Mouse (Mus musculus) midbrain, postnatal 0 days (tissue): ENCODE measurements around the gene Adgrg1. TPM values are rescaled to one million over a fixed set of nuclear protein-coding genes. Genes with fewer than 3 reads are reported as not detected.
A peak's percentile ranks its signal among the peaks of the same experiment; 100 is the strongest.

Source experiments
- ATAC-seq: fragments of 200-750 bp; cut with Nextera tagmentation; 2 replicates; pipeline ENCODE4 v1.8.0; 2017; ENCODE audit warnings: moderate number of reproducible peaks, mild to moderate bottlenecking, moderate TSS enrichment, moderate library complexity; ENCODE audit not compliant: low FRiP score
- DNase-seq: peaks from one replicate; pipeline ENCODE4 v3.0.0-alpha.2; 2015; ENCODE audit warnings: low spot score
- H3K27ac ChIP-seq: fragments of 300-500 bp; sonication (generic); 2 replicates; pipeline ENCODE4 v1.5.1; 2014; ENCODE audit warnings: low read depth, mild to moderate bottlenecking, low read length, mixed read lengths
- H3K27me3 ChIP-seq: fragments of 300-500 bp; sonication (generic); 2 replicates; pipeline ENCODE4 v1.6.1; 2014; ENCODE audit warnings: low read length, control low read depth, mixed read lengths; ENCODE audit not compliant: insufficient read depth
- H3K36me3 ChIP-seq: fragments of 300-500 bp; sonication (generic); 2 replicates; pipeline ENCODE4 v1.6.1; 2014; ENCODE audit warnings: low read length, control low read depth, mixed read lengths; ENCODE audit not compliant: insufficient read depth
- H3K4me1 ChIP-seq: fragments of 300-500 bp; sonication (generic); 2 replicates; pipeline ENCODE4 v1.6.1; 2014; ENCODE audit warnings: mild to moderate bottlenecking, control low read depth, antibody characterized with exemption, low read length, mixed read lengths; ENCODE audit not compliant: insufficient read depth
- H3K4me2 ChIP-seq: fragments of 300-500 bp; sonication (generic); 2 replicates; pipeline ENCODE4 v1.6.1; 2014; ENCODE audit warnings: low read depth, mild to moderate bottlenecking, low read length, mixed read lengths; ENCODE audit not compliant: poor library complexity, severe bottlenecking
- H3K4me3 ChIP-seq: fragments of 300-500 bp; sonication (generic); 2 replicates; pipeline ENCODE4 v1.5.1; 2014; ENCODE audit warnings: low read depth, mild to moderate bottlenecking, low read length, moderate library complexity
- H3K9ac ChIP-seq: fragments of 300-500 bp; sonication (generic); replicated peaks from 2 replicates; pipeline ENCODE4 v1.6.1; 2014; ENCODE audit warnings: mild to moderate bottlenecking, low read length, moderate library complexity, mixed read lengths; ENCODE audit not compliant: poor library complexity, severe bottlenecking
- H3K9me3 ChIP-seq: fragments of 300-500 bp; sonication (generic); 2 replicates; pipeline ENCODE4 v1.6.1; 2016; ENCODE audit warnings: low read length, control low read depth
- CTCF ChIP-seq: IDR thresholded peaks from 2 replicates; pipeline ENCODE4 v1.5.1; 2016; ENCODE audit warnings: antibody characterized with exemption, mild to moderate bottlenecking
- WGBS: fragments of 180-500 bp; shearing (Covaris S2); extraction: QIAGEN DNeasy Blood & Tissue Kit; methylation state at CpG from one replicate; pipeline ENCODE4 v1.1.7; 2014; 5-methylcytosine and 5-hydroxymethylcytosine counted together
- polyA plus RNA-seq: library from polyadenylated mRNA; unstranded; fragments of >200 nt; fragmentation: Nextera tagmentation; extraction: Ambion mirVana; gene quantifications from 2 replicates; pipeline ENCODE4 v1.2.1, GENCODE M21; 2015
- total RNA-seq: library from RNA; depleted of rRNA; stranded (reverse); fragments of >200 nt; gene quantifications from 2 replicates; pipeline ENCODE4 v1.2.3, GENCODE M21; 2014

Gene Adgrg1
- total and polyA plus RNA-seq, 2 experiments from 2014 or later: 114 to 247 TPM

GRCm38 (mm10) chr8:94978593-94979319 is 4.2 kb downstream of the Adgrg1 start:
- Histone ChIP-seq H3K27me3 (no peaks in the 10 kb centered on the region), H3K9ac (no peak overlapping the region), H3K9me3 (no peaks in the 10 kb centered on the region), H3K36me3 (no peaks in the 10 kb centered on the region), H3K4me1 (peaks cover 13% of the 10 kb centered on the region; the same call in 1 of the 2 replicates), H3K4me3 (peak overlapping the region; percentile 24; the same call in 1 of the 2 replicates), H3K27ac (no peak overlapping the region), H3K4me2 (no peak overlapping the region; the same call in 1 of the 2 replicates)
- no peak for TF ChIP-seq CTCF
- DNase-seq (no peak), ATAC-seq (no peak)
- WGBS: 67% methylated on average over 13 of the region's 13 CpGs

GRCm38 (mm10) chr8:94980176-94980575 is 5.6 kb downstream of the Adgrg1 start:
- DNase-seq: no peak
- H3K36me3 ChIP-seq: no peaks in the 10 kb centered on the region
- H3K27me3 ChIP-seq: no peaks in the 10 kb centered on the region
- H3K4me1 ChIP-seq: peaks cover 23% of the 10 kb centered on the region; the same call in 1 of the 2 replicates
- H3K27ac ChIP-seq: no peak overlapping the region
- no peak for TF ChIP-seq CTCF
- WGBS: 97% methylated on average over 5 of the region's 5 CpGs
- H3K4me3 ChIP-seq: no peak overlapping the region
- H3K9ac ChIP-seq: no peak overlapping the region
- ATAC-seq: no peak
- no peak overlapping the region for H3K4me2 ChIP-seq
- no peaks in the 10 kb centered on the region for H3K9me3 ChIP-seq

GRCm38 (mm10) chr8:94980976-94981375 is 6.4 kb downstream of the Adgrg1 start:
- Histone ChIP-seq H3K4me2 (no peak overlapping the region), H3K27me3 (no peaks in the 10 kb centered on the region), H3K4me1 (peaks cover 27% of the 10 kb centered on the region), H3K9me3 (no peaks in the 10 kb centered on the region), H3K27ac (no peak overlapping the region), H3K9ac (no peak overlapping the region), H3K36me3 (no peaks in the 10 kb centered on the region), H3K4me3 (no peak overlapping the region)
- 65% methylated on average over 8 of the region's 8 CpGs for WGBS
- DNase-seq: no peak
- ATAC-seq: no peak
- TF ChIP-seq CTCF: 0 out of 2 replicates have a peak, but pooled peaks have one; percentile 10

GRCm38 (mm10) chr8:94981848-94982247 is 7.3 kb downstream of the Adgrg1 start:
- 48% methylated on average over 7 of the region's 7 CpGs for WGBS
- no peaks in the 10 kb centered on the region for H3K9me3 ChIP-seq
- TF ChIP-seq CTCF: no peak
- H3K4me2 ChIP-seq: no peak overlapping the region
- H3K4me1 ChIP-seq: peaks cover 34% of the 10 kb centered on the region
- DNase-seq (peak; percentile 85), ATAC-seq (no peak)
- H3K27me3 ChIP-seq: no peaks in the 10 kb centered on the region
- H3K4me3 ChIP-seq: no peak overlapping the region
- no peaks in the 10 kb centered on the region for H3K36me3 ChIP-seq
- peak overlapping the region; percentile 51; the same call in 1 of the 2 replicates for H3K27ac ChIP-seq
- no peak overlapping the region for H3K9ac ChIP-seq

GRCm38 (mm10) chr8:94983146-94983545 is 8.6 kb downstream of the Adgrg1 start:
- Histone ChIP-seq H3K27me3 (no peaks in the 10 kb centered on the region), H3K4me3 (no peak overlapping the region), H3K4me2 (no peak overlapping the region), H3K36me3 (no peaks in the 10 kb centered on the region), H3K27ac (peak overlapping the region; percentile 34), H3K9ac (no peak overlapping the region), H3K4me1 (peaks cover 31% of the 10 kb centered on the region), H3K9me3 (no peaks in the 10 kb centered on the region)
- DNase-seq: no peak
- TF ChIP-seq CTCF: no peak
- WGBS: 26% methylated on average over 5 of the region's 5 CpGs
- ATAC-seq: no peak

GRCm38 (mm10) chr8:94983881-94984516 is 9.4 kb downstream of the Adgrg1 start:
- no peak for TF ChIP-seq CTCF
- Histone ChIP-seq H3K4me2 (peak overlapping the region; percentile 31), H3K4me1 (peaks cover 31% of the 10 kb centered on the region), H3K27ac (peak overlapping the region; percentile 34), H3K4me3 (peak overlapping the region; percentile 12; the same call in 1 of the 2 replicates), H3K9ac (peak overlapping the region; percentile 37; the same call in 1 of the 2 replicates), H3K27me3 (no peaks in the 10 kb centered on the region), H3K9me3 (no peaks in the 10 kb centered on the region), H3K36me3 (no peaks in the 10 kb centered on the region)
- ATAC-seq (peak; percentile 80), DNase-seq (peak; percentile 89)
- WGBS: 7% methylated on average over 10 of the region's 10 CpGs
